29 mouse cellular contexts compared by ENCODE assay signal in genomic region chr2:79762723-79763388, GRCm38 (mm10). TPM values are rescaled to one million over a fixed set of nuclear protein-coding genes. Genes with fewer than 3 reads are reported as not detected.
DNase-seq lines count a peak whose midpoint lies in the region; ATAC-seq and TF ChIP-seq lines count a peak whose summit lies in the region.
"Had no signal": no experiment of that assay in that cellular context is flagged by ENCODE, and none has a peak within 500 bp of the region (broad histone marks: within the 10 kb centered on the region; RNA-seq: fewer than 3 reads in every experiment).

No protein-coding gene starts in this region.

- TF ChIP-seq EP300 in stomach, postnatal 0 days (optimal IDR thresholded peaks at IDR 0.05): no peak

- no peaks in the 10 kb centered on the region for H3K27me3 ChIP-seq in stomach, embryonic 15.5 days (replicated peaks)
- no peaks in the 10 kb centered on the region for H3K27me3 ChIP-seq in stomach, postnatal 0 days (ENCODE audit: control insufficient read depth, insufficient read depth, low read length)
- H3K27me3 ChIP-seq in liver, embryonic 16.5 days (ENCODE audit: control insufficient read depth, insufficient read depth, low read depth, low read length): no peaks in the 10 kb centered on the region
- H3K27me3 ChIP-seq: embryonic facial prominence, embryonic 15.5 days; hindbrain, embryonic 15.5 days; limb, embryonic 12.5 days; Patski had no signal

- no peak overlapping the region for H3K4me3 ChIP-seq in stomach, embryonic 15.5 days (replicated peaks)
- H3K4me3 ChIP-seq in stomach, postnatal 0 days (ENCODE audit: low read depth, low read length): no peak overlapping the region
- H3K4me3 ChIP-seq in liver, embryonic 16.5 days (ENCODE audit: low read depth, low read length): no peak overlapping the region
- H3K4me3 ChIP-seq: embryonic facial prominence, embryonic 15.5 days; heart, embryonic 15.5 days; hindbrain, embryonic 15.5 days; limb, embryonic 12.5 days; myocyte had no signal

- no peak for DNase-seq in stomach, postnatal 0 days (ENCODE audit: low spot score)
- DNase-seq in liver: peak; percentile 41
- no peak for DNase-seq in natural killer cell, adult 2 months (ENCODE audit: low spot score in 2 of 2)
- no peak for DNase-seq in kidney, postnatal 25 days
- no peak for DNase-seq in gastrocnemius, postnatal 10 days
- no peak for DNase-seq in kidney, adult 9 months
- DNase-seq: adrenal gland, postnatal 36 days; cerebellum, adult 2 months; cerebellum, postnatal 25 days; gastrocnemius, postnatal 36 days; kidney, adult 8-10 months; kidney, postnatal 14 days; layer of hippocampus, postnatal 36 days; lung, adult 2 months; thymus, adult 2 months had no signal

- H3K9ac ChIP-seq in stomach, embryonic 15.5 days: no peak overlapping the region
- no peak overlapping the region for H3K9ac ChIP-seq in stomach, postnatal 0 days (ENCODE audit: low read length)
- H3K9ac ChIP-seq in liver, embryonic 16.5 days (ENCODE audit: low read depth, low read length): no peak overlapping the region
- H3K9ac ChIP-seq: embryonic facial prominence, embryonic 15.5 days; heart, embryonic 15.5 days; hindbrain, embryonic 15.5 days; limb, embryonic 12.5 days had no signal

- WGBS in stomach, embryonic 15.5 days: 60% methylated on average over 6 of the region's 6 CpGs
- WGBS in stomach, postnatal 0 days: 51% methylated on average over 6 of the region's 6 CpGs
- WGBS in liver, embryonic 16.5 days (ENCODE audit: insufficient replicate concordance): 29% methylated on average over 6 of the region's 6 CpGs

- ATAC-seq in stomach, embryonic 15.5 days (ENCODE audit: insufficient read depth, low FRiP score, low read depth): peak; percentile 60; the same call in 1 of the 2 replicates
- ATAC-seq in stomach, postnatal 0 days (ENCODE audit: low FRiP score, low TSS enrichment): no peak
- ATAC-seq in liver, embryonic 16.5 days (ENCODE audit: low read depth): peak; percentile 94
- ATAC-seq: midbrain, embryonic 16.5 days; Patski had no signal

- no peak overlapping the region for H3K4me2 ChIP-seq in stomach, embryonic 15.5 days
- no peak overlapping the region for H3K4me2 ChIP-seq in stomach, postnatal 0 days (replicated peaks; ENCODE audit: low read depth)
- no peak overlapping the region for H3K4me2 ChIP-seq in liver, embryonic 16.5 days (ENCODE audit: low read depth, low read length)
- H3K4me2 ChIP-seq: embryonic facial prominence, embryonic 15.5 days; heart, embryonic 15.5 days; hindbrain, embryonic 15.5 days; limb, embryonic 12.5 days had no signal

- H3K36me3 ChIP-seq in stomach, embryonic 15.5 days: no peaks in the 10 kb centered on the region
- H3K36me3 ChIP-seq in stomach, postnatal 0 days (ENCODE audit: control insufficient read depth, insufficient read depth, low read length): no peaks in the 10 kb centered on the region
- H3K36me3 ChIP-seq in liver, embryonic 16.5 days (ENCODE audit: control insufficient read depth, insufficient read depth): no peaks in the 10 kb centered on the region
- H3K36me3 ChIP-seq: embryonic facial prominence, embryonic 15.5 days; heart, embryonic 15.5 days; hindbrain, embryonic 15.5 days; limb, embryonic 12.5 days had no signal

- no peaks in the 10 kb centered on the region for H3K9me3 ChIP-seq in stomach, embryonic 15.5 days
- H3K9me3 ChIP-seq in stomach, postnatal 0 days (ENCODE audit: control insufficient read depth, low read length): no peaks in the 10 kb centered on the region
- H3K9me3 ChIP-seq in liver, embryonic 16.5 days (replicated peaks; ENCODE audit: control insufficient read depth, low read length): no peaks in the 10 kb centered on the region
- H3K9me3 ChIP-seq: embryonic facial prominence, embryonic 15.5 days; heart, embryonic 15.5 days; hindbrain, embryonic 15.5 days; limb, embryonic 12.5 days had no signal

- H3K27ac ChIP-seq in stomach, embryonic 15.5 days: no peak overlapping the region
- H3K27ac ChIP-seq in stomach, postnatal 0 days (replicated peaks): no peak overlapping the region
- no peak overlapping the region for H3K27ac ChIP-seq in liver, embryonic 16.5 days (ENCODE audit: low read length)
- H3K27ac ChIP-seq: embryonic facial prominence, embryonic 15.5 days; heart, embryonic 15.5 days; hindbrain, embryonic 15.5 days; limb, embryonic 12.5 days had no signal

- H3K4me1 ChIP-seq in stomach, embryonic 15.5 days: no peaks in the 10 kb centered on the region
- H3K4me1 ChIP-seq in stomach, postnatal 0 days (replicated peaks; ENCODE audit: control insufficient read depth, insufficient read depth): no peaks in the 10 kb centered on the region
- H3K4me1 ChIP-seq in liver, embryonic 16.5 days (ENCODE audit: control insufficient read depth, low read depth, low read length): no peaks in the 10 kb centered on the region
- H3K4me1 ChIP-seq: heart, embryonic 15.5 days; hindbrain, embryonic 15.5 days; limb, embryonic 12.5 days had no signal

- TF ChIP-seq CTCF in stomach, postnatal 0 days (IDR thresholded peaks at IDR 0.05; ENCODE audit: low read depth): no peak

RNA-seq across cellular contexts. Expression of gene Ppp1r1c, which starts 55.3 kb away (rescaled TPM):
- not detected in 2 replicates for polyA plus RNA-seq in stomach, embryonic 15.5 days (2015; fragmentation: Nextera tagmentation; extraction: Ambion mirVana)
- 0.04 TPM in 1 of 2 replicates, not detected in the other for polyA plus RNA-seq in stomach, postnatal 0 days (2015; fragmentation: Nextera tagmentation; extraction: Ambion mirVana)
- not detected in 2 replicates for polyA plus RNA-seq in liver, embryonic 16.5 days (2015; fragmentation: Nextera tagmentation; extraction: Ambion mirVana)
- total RNA-seq in gastrocnemius, postnatal 10 days (2021): not detected
- total RNA-seq: adrenal gland, adult 18-20 months; adrenal gland, postnatal 36 days; gastrocnemius, postnatal 36 days; hematopoietic stem cell, adult 5-6 weeks; layer of hippocampus, adult 8-10 months; layer of hippocampus, postnatal 36 days had no signal
- polyA plus RNA-seq: intestine, embryonic 14.5 days; lung, adult 2 months; myocyte; Patski; stomach, embryonic 16.5 days; thymus, adult 2 months had no signal
